Mouse (Mus musculus) liver, embryonic 12.5 days (tissue): ENCODE data around the gene Ogg1. TPM values are rescaled to one million over a fixed set of nuclear protein-coding genes. Genes with fewer than 3 reads are reported as not detected.

Experiments used
- ATAC-seq: fragments of 200-750 bp; cut with Nextera tagmentation; 2 replicates; pipeline ENCODE4 v1.8.0; 2017; ENCODE audit warnings: moderate number of reproducible peaks, mild to moderate bottlenecking, moderate library complexity
- H3K27ac ChIP-seq: fragments of 300-500 bp; sonication (generic); 2 replicates; pipeline ENCODE4 v1.5.1; 2016; ENCODE audit warnings: mild to moderate bottlenecking
- H3K27me3 ChIP-seq: fragments of 300-500 bp; sonication (generic); replicated peaks from 2 replicates; pipeline ENCODE4 v1.6.1; 2016; ENCODE audit warnings: mild to moderate bottlenecking, moderate library complexity
- H3K36me3 ChIP-seq: fragments of 300-500 bp; sonication (generic); 2 replicates; pipeline ENCODE4 v1.6.1; 2016; ENCODE audit warnings: mild to moderate bottlenecking, moderate library complexity
- H3K4me1 ChIP-seq: fragments of 300-500 bp; sonication (generic); 2 replicates; pipeline ENCODE4 v1.6.1; 2016
- H3K4me2 ChIP-seq: fragments of 300-500 bp; sonication (generic); 2 replicates; pipeline ENCODE4 v1.6.1; 2016; ENCODE audit warnings: mild to moderate bottlenecking, moderate library complexity
- H3K4me3 ChIP-seq: fragments of 300-500 bp; sonication (generic); 2 replicates; pipeline ENCODE4 v1.5.1; 2016; ENCODE audit warnings: mild to moderate bottlenecking, moderate library complexity
- H3K9ac ChIP-seq: fragments of 300-500 bp; sonication (generic); 2 replicates; pipeline ENCODE4 v1.6.1; 2016; ENCODE audit warnings: mild to moderate bottlenecking, moderate library complexity
- H3K9me3 ChIP-seq: fragments of 300-500 bp; sonication (generic); replicated peaks from 2 replicates; pipeline ENCODE4 v1.6.1; 2016; ENCODE audit warnings: mild to moderate bottlenecking, moderate library complexity
- WGBS: fragments of 180-500 bp; shearing (Covaris S2); methylation state at CpG from one replicate; pipeline ENCODE4 v1.1.7; 2016; ENCODE audit not compliant: insufficient replicate concordance; 5-methylcytosine and 5-hydroxymethylcytosine counted together
- polyA plus RNA-seq: library from polyadenylated mRNA; unstranded; fragments of >200 nt; fragmentation: Nextera tagmentation; extraction: Ambion mirVana; gene quantifications from 2 replicates; pipeline ENCODE4 v1.2.1, GENCODE M21; 2016

Ogg1 gene
- polyA plus RNA-seq, 1 experiment from 2014 or later = 9.1 TPM

- whole genome bisulfite sequencing = under 1% methylated on average over 60 of the region's 61 CpGs
- Histone ChIP-seq H3K9me3 (no peaks in the 10 kb centered on the region), H3K27ac (peak within 1 kb of the TSS; percentile 97), H3K4me3 (peak within 1 kb of the TSS; percentile 83), H3K27me3 (no peaks in the 10 kb centered on the region), H3K36me3 (peaks cover 59% of the 10 kb centered on the region), H3K4me2 (peak within 1 kb of the TSS; percentile 93), H3K9ac (peak within 1 kb of the TSS; percentile 93), H3K4me1 (peaks cover 71% of the 10 kb centered on the region)
- peak; percentile 92 for ATAC-seq
Measured at GRCm38 (mm10) chr6:113377496-113378385, 51.0 kb downstream of the Ogg1 start, which contains the start of the genes Tada3 and Arpc4. TSS of gene Tada3 (minus strand) at chr6:113377883. TSS of gene Arpc4 (plus strand) at chr6:113378115.

- Histone ChIP-seq H3K4me2 (peak overlapping the region; percentile 93), H3K27me3 (no peaks in the 10 kb centered on the region), H3K36me3 (peaks cover 59% of the 10 kb centered on the region), H3K27ac (peak overlapping the region; percentile 22; the same call in 1 of the 2 replicates), H3K4me1 (peaks cover 56% of the 10 kb centered on the region), H3K9ac (peak overlapping the region; percentile 93), H3K4me3 (peak overlapping the region; percentile 83), H3K9me3 (no peaks in the 10 kb centered on the region)
- WGBS = 24% methylated on average over 6 of the region's 6 CpGs
- ATAC-seq = no peak
Measured at GRCm38 (mm10) chr6:113379246-113379645, 52.5 kb downstream of the Ogg1 start.

GRCm38 (mm10) chr6:113380480-113380879 is 53.7 kb downstream of the Ogg1 start:
- no peak overlapping the region for H3K27ac ChIP-seq
- peak overlapping the region; percentile 93 for H3K4me2 ChIP-seq
- H3K9ac ChIP-seq = no peak overlapping the region
- H3K9me3 ChIP-seq = no peaks in the 10 kb centered on the region
- H3K4me3 ChIP-seq = no peak overlapping the region; the same call in 1 of the 2 replicates
- peaks cover 46% of the 10 kb centered on the region for H3K4me1 ChIP-seq
- no peaks in the 10 kb centered on the region for H3K27me3 ChIP-seq
- peaks cover 59% of the 10 kb centered on the region for H3K36me3 ChIP-seq
- 87% methylated on average over 11 of the region's 11 CpGs for WGBS
- ATAC-seq = no peak

- no peak overlapping the region for H3K27ac ChIP-seq
- 82% methylated on average over 8 of the region's 8 CpGs for WGBS
- ATAC-seq = no peak
Measured at GRCm38 (mm10) chr6:113384351-113384927, 57.7 kb downstream of the Ogg1 start.

More at GRCm38 (mm10) chr6:113384351-113384927, 57.7 kb downstream of the Ogg1 start:
- Histone ChIP-seq H3K4me3 (no peak overlapping the region), H3K27me3 (no peaks in the 10 kb centered on the region), H3K4me1 (peaks cover 19% of the 10 kb centered on the region), H3K9me3 (no peaks in the 10 kb centered on the region), H3K36me3 (peaks cover 95% of the 10 kb centered on the region), H3K4me2 (no peak overlapping the region), H3K9ac (no peak overlapping the region)

Other genes starting within 250 kb of the Ogg1 start
- gene Setd5, start 249.6 kb upstream of the Ogg1 start, polyA plus RNA-seq = 27.2 and 30.1 TPM in 2 replicates
- 0.44 and 0.70 TPM in 2 replicates for gene Lhfpl4, start 131.6 kb upstream of the Ogg1 start, polyA plus RNA-seq
- gene Mtmr14, start 89.1 kb upstream of the Ogg1 start, polyA plus RNA-seq = 24.8 and 26.5 TPM in 2 replicates
- gene Cpne9, start 44.7 kb upstream of the Ogg1 start, polyA plus RNA-seq = 0.02 TPM in 1 of 2 replicates, not detected in the other
- gene Brpf1, start 19.8 kb upstream of the Ogg1 start, polyA plus RNA-seq = 15.8 and 16.0 TPM in 2 replicates
- 31.5 TPM in 2 replicates for gene Camk1, start 17.0 kb downstream of the Ogg1 start, polyA plus RNA-seq
- 29.2 and 33.3 TPM in 2 replicates for gene Tada3, start 50.9 kb downstream of the Ogg1 start, polyA plus RNA-seq
- gene Arpc4, start 51.1 kb downstream of the Ogg1 start, polyA plus RNA-seq = 275 and 294 TPM in 2 replicates
- 1.1 and 1.3 TPM in 2 replicates for gene Ttll3, start 62.3 kb downstream of the Ogg1 start, polyA plus RNA-seq
- gene Rpusd3, start 92.4 kb downstream of the Ogg1 start, polyA plus RNA-seq = 19.8 and 22.2 TPM in 2 replicates
- gene Cidec, start 108.8 kb downstream of the Ogg1 start, polyA plus RNA-seq = not detected in 2 replicates
- gene Jagn1, start 115.6 kb downstream of the Ogg1 start, polyA plus RNA-seq = 56.0 and 57.1 TPM in 2 replicates
- 0.36 and 0.41 TPM in 2 replicates for gene Il17re, start 131.5 kb downstream of the Ogg1 start, polyA plus RNA-seq
- 4.7 and 5.1 TPM in 2 replicates for gene Il17rc, start 144.5 kb downstream of the Ogg1 start, polyA plus RNA-seq
- gene Creld1, start 156.3 kb downstream of the Ogg1 start, polyA plus RNA-seq = 9.6 and 10.9 TPM in 2 replicates
- 0.08 and 0.11 TPM in 2 replicates for gene Prrt3, start 175.0 kb downstream of the Ogg1 start, polyA plus RNA-seq
- gene Emc3, start 204.7 kb downstream of the Ogg1 start, polyA plus RNA-seq = 55.8 and 56.5 TPM in 2 replicates
- 13.8 and 16.4 TPM in 2 replicates for gene Fancd2, start 204.7 kb downstream of the Ogg1 start, polyA plus RNA-seq